Mouse (Mus musculus) small intestine, adult 2 months (tissue): ENCODE data around the gene Olfml3. TPM values are rescaled to one million over a fixed set of nuclear protein-coding genes. Genes with fewer than 3 reads are reported as not detected.

Experiments
- H3K27ac ChIP-seq: fragments of 200-500 bp; 2 replicates; pipeline ENCODE4 v1.5.1; 2012; ENCODE audit warnings: low read depth, low read length, control low read depth, inconsistent platforms; ENCODE audit not compliant: insufficient read depth
- H3K27me3 ChIP-seq: fragments of 200-500 bp; 2 replicates; pipeline ENCODE4 v1.6.1; 2012; ENCODE audit warnings: mild to moderate bottlenecking, moderate library complexity, low read length, inconsistent platforms; ENCODE audit not compliant: control insufficient read depth, insufficient read depth
- H3K36me3 ChIP-seq: fragments of 200-500 bp; 2 replicates; pipeline ENCODE4 v1.6.1; 2012; ENCODE audit warnings: mild to moderate bottlenecking, low read length, control low read depth, inconsistent platforms; ENCODE audit not compliant: control insufficient read depth, insufficient read depth
- H3K4me1 ChIP-seq: fragments of 200-500 bp; 2 replicates; pipeline ENCODE4 v1.6.1; 2012; ENCODE audit warnings: low read length, inconsistent platforms, mixed read lengths; ENCODE audit not compliant: control insufficient read depth, insufficient read depth, insufficient read length
- H3K4me3 ChIP-seq: fragments of 200-500 bp; 2 replicates; pipeline ENCODE4 v1.5.1; 2012; ENCODE audit warnings: low read depth, mild to moderate bottlenecking, control low read depth, inconsistent platforms, low read length, moderate library complexity
- CTCF ChIP-seq: fragments of 200-500 bp; IDR thresholded peaks from 2 replicates; pipeline ENCODE4 v1.5.1; 2012; ENCODE audit warnings: low read depth, mild to moderate bottlenecking, control low read depth, inconsistent platforms, low read length, moderate library complexity, mixed read lengths; ENCODE audit not compliant: insufficient replicate concordance, insufficient read length; ENCODE audit errors: extremely low read depth
- POLR2A ChIP-seq: fragments of 200-500 bp; IDR thresholded peaks from 2 replicates; pipeline ENCODE4 v1.6.1; 2012; ENCODE audit warnings: low read depth, mild to moderate bottlenecking, control low read depth, inconsistent platforms, low read length, moderate library complexity
- WGBS: fragments of 180-500 bp; shearing (Covaris S2); methylation state at CpG from one replicate; pipeline ENCODE4 v1.1.7; 2018; 5-methylcytosine and 5-hydroxymethylcytosine counted together
- polyA plus RNA-seq: library from polyadenylated mRNA; depleted of rRNA; stranded (reverse); fragments of >200 nt; gene quantifications from 2 replicates; pipeline ENCODE4 v1.2.3, GENCODE M21; 2012

Gene Olfml3
- polyA plus RNA-seq, 1 experiment: 5.7 TPM

- 57% methylated on average over 15 of the region's 15 CpGs for WGBS
- Histone ChIP-seq H3K36me3 (no peaks in the 10 kb centered on the region), H3K4me3 (no peak overlapping the region), H3K27ac (no peak overlapping the region), H3K27me3 (no peaks in the 10 kb centered on the region), H3K4me1 (no peaks in the 10 kb centered on the region; the same call in 1 of the 2 replicates)
- TF ChIP-seq POLR2A (no peak), CTCF (no peak)
Measured at GRCm38 (mm10) chr3:103716774-103717760, 20.7 kb downstream of the Olfml3 start.

GRCm38 (mm10) chr3:103715762-103716693 is 21.8 kb downstream of the Olfml3 start:
- TF ChIP-seq CTCF (no peak), POLR2A (no peak)
- no peak overlapping the region for H3K27ac ChIP-seq
- no peak overlapping the region for H3K4me3 ChIP-seq
- H3K27me3 ChIP-seq: no peaks in the 10 kb centered on the region
- 62% methylated on average over 11 of the region's 11 CpGs for WGBS
- H3K4me1 ChIP-seq: no peaks in the 10 kb centered on the region; the same call in 1 of the 2 replicates
- no peaks in the 10 kb centered on the region for H3K36me3 ChIP-seq

GRCm38 (mm10) chr3:103714942-103715341 is 22.9 kb downstream of the Olfml3 start:
- Histone ChIP-seq H3K4me1 (no peaks in the 10 kb centered on the region; the same call in 1 of the 2 replicates), H3K4me3 (no peak overlapping the region), H3K27ac (no peak overlapping the region), H3K27me3 (no peaks in the 10 kb centered on the region), H3K36me3 (no peaks in the 10 kb centered on the region)
- WGBS: 60% methylated on average over 8 of the region's 8 CpGs
- TF ChIP-seq CTCF (no peak), POLR2A (no peak)

- WGBS: 59% methylated on average over 7 of the region's 7 CpGs
- no peak overlapping the region for H3K27ac ChIP-seq
Measured at GRCm38 (mm10) chr3:103714236-103714875, 23.4 kb downstream of the Olfml3 start.

GRCm38 (mm10) chr3:103712196-103712595 is 25.6 kb downstream of the Olfml3 start:
- H3K4me1 ChIP-seq: no peaks in the 10 kb centered on the region; the same call in 1 of the 2 replicates
- TF ChIP-seq CTCF: no peak
- TF ChIP-seq POLR2A: no peak
- no peaks in the 10 kb centered on the region for H3K27me3 ChIP-seq
- no peak overlapping the region for H3K27ac ChIP-seq
- 90% methylated on average over 4 of the region's 4 CpGs for WGBS
- no peak overlapping the region for H3K4me3 ChIP-seq
- H3K36me3 ChIP-seq: no peaks in the 10 kb centered on the region

More at GRCm38 (mm10) chr3:103714236-103714875, 23.4 kb downstream of the Olfml3 start:
- Histone ChIP-seq H3K4me1 (no peaks in the 10 kb centered on the region; the same call in 1 of the 2 replicates), H3K36me3 (no peaks in the 10 kb centered on the region), H3K27me3 (no peaks in the 10 kb centered on the region), H3K4me3 (no peak overlapping the region)
- no peak for TF ChIP-seq POLR2A
- TF ChIP-seq CTCF: no peak

GRCm38 (mm10) chr3:103709470-103710040 is 28.2 kb downstream of the Olfml3 start:
- WGBS: 78% methylated on average over 5 of the region's 5 CpGs
- no peaks in the 10 kb centered on the region for H3K4me1 ChIP-seq
- TF ChIP-seq CTCF (no peak), POLR2A (no peak)
- no peak overlapping the region for H3K27ac ChIP-seq
- H3K4me3 ChIP-seq: no peak overlapping the region
- no peaks in the 10 kb centered on the region for H3K27me3 ChIP-seq
- no peaks in the 10 kb centered on the region for H3K36me3 ChIP-seq
